Mouse (Mus musculus) heart, postnatal 25 days (tissue): ENCODE data around the gene Cdk14. TPM values are rescaled to one million over a fixed set of nuclear protein-coding genes. Genes with fewer than 3 reads are reported as not detected.
"Not testable (repeated sequence)": the region's sequence is repeated elsewhere in the genome, so short reads cannot be mapped to it uniquely, and the experiment has no call there.

Source experiments
- DNase-seq: peaks from one replicate; pipeline ENCODE4 v3.0.0; 2022; ENCODE audit warnings: low spot score
- intact Hi-C: fragments of 180-260 bp; cut with DNase I; formaldehyde crosslinking; loops from one replicate; pipeline ENCODE4 v1.15.1; 2025
- total RNA-seq, 2 experiments: library from RNA; stranded (reverse); gene quantifications; 2 replicates each; pipeline ENCODE4 v1.2.3; 2021

Gene Cdk14
- total RNA-seq, 2 experiments from 2014 or later = 9.8 to 10.2 TPM

DNA sequence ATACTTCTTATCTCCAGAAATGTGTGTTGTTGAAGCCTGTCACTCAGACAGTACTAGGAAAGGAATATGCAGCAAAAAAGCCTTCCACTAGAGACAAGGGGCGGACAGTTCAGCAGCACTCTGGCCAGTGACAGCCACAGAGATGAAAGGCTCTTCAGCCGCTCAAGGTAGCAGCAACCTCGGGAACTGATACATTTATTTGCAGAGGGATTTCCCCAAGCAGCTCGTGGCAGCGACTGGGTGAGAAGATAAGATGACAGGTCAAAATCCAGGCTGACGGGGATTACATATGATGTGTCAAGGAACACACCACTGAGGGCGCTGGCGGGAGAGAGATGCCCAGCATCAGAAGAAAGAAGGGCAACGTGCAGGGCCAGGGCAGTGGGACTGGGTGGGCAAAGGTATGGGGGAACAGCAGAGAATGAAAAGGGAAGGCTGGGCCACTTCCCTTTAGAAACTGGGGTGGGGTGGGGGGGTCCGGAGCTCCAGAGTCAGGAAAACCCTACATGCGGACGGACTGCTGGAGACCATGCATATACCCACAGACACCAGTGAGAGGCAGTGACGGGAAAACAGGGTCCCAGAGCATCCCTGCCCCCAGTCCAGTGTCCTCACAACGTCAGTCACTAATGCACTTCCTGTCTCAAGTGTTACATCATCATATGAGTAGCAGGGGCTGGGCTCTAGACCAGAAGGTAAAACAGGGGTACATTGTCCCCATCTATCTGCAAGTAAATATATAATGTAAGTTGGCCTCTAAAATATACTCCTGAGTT is 51.5 kb downstream of the Cdk14 start:
- DNase-seq = no peak
- intact Hi-C loops = no loop called here

DNA sequence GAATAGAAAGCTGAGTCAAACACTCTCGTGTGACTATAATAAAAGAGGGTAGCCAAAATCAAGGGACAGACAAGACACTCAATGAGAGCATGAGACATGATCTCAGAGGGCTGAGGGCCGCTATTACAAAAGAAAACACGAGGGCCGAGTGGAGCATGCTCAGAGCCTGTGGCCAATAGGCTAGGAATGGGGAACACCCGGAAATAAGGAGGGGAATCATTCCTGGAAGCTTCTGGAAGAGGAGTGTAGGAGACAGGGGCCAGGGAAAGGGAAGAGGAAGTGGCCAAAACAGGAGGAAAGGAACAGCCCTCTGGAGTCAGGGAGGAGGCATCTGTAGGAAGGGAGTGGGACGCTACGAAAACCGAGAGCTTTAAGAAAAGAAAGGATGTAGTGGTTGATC is 52.6 kb downstream of the Cdk14 start:
- intact Hi-C loops = no loop called here
- DNase-seq = no peak

- no peak for DNase-seq
- intact Hi-C loops = no loop called here
These were observed 54.6 kb downstream of the Cdk14 start for GRCm38 (mm10) chr5:5365285-5366076.

DNA sequence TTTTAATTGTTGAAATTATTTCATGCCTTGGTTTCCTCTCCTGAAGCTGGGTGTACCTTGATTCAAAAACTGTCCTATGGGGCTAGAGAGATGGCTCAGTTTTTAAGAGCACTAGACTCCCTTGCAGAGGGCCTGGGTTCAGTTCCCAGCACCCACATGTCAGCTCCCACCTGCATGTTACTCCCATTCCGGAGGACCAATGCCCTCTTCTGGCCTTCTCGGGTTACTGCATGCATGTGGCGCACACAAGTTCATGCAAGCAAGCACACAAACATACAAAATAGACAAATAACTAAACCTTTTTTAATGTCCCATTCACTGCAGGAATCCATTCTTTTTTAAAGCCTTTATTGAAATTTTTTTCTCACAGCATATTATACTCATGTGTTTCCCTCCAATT is 58.4 kb downstream of the Cdk14 start:
- DNase-seq = no peak
- intact Hi-C loops = no loop called here

DNA sequence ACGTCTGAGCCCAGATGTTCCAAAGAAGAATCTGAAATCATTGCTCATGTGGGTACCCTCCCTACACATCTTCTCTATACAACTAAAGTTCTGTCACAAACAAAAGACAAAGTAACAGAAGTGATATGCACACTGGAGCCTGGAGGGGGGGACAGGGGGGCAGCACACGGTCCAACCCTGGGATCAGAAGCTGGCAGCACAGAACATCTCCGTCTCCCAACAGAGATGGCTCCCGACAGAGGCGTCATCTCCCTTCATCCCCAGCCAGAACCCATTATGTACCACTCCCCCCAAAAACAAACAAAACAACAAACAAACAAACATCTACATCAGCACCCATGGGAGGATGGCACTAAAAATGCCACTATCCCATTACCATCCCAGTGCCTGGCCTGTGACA is 59.8 kb downstream of the Cdk14 start:
- no peak for DNase-seq
- intact Hi-C loops = no loop called here

- intact Hi-C loops = no loop called here
- no peak for DNase-seq
These were observed 60.2 kb downstream of the Cdk14 start for GRCm38 (mm10) chr5:5359915-5360314.

DNA sequence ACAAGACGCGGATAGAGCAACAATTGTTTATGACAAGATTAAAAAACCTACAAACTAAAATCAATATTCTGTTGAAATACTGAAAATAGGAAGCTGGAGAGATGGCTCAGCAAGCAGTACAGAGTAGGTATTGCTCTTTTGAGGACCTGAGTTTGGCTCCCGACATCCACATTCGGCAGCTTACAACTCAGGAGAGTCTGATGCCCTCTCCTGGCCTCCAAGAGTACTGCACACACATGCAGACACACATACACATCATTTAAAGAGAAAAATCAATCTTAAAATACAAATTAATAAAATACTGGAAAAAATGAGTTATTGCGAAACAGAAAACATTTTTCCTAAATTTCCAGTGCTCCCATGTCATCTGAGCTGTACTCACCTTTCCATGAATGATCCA is 60.7 kb downstream of the Cdk14 start:
- DNase-seq = no peak

GRCm38 (mm10) chr5:5358019-5358717 is 61.9 kb downstream of the Cdk14 start:
- intact Hi-C loops = no loop called here
- DNase-seq = no peak

More for the DNA sequence above, 60.7 kb downstream of the Cdk14 start:
- intact Hi-C loops = no loop called here

DNA sequence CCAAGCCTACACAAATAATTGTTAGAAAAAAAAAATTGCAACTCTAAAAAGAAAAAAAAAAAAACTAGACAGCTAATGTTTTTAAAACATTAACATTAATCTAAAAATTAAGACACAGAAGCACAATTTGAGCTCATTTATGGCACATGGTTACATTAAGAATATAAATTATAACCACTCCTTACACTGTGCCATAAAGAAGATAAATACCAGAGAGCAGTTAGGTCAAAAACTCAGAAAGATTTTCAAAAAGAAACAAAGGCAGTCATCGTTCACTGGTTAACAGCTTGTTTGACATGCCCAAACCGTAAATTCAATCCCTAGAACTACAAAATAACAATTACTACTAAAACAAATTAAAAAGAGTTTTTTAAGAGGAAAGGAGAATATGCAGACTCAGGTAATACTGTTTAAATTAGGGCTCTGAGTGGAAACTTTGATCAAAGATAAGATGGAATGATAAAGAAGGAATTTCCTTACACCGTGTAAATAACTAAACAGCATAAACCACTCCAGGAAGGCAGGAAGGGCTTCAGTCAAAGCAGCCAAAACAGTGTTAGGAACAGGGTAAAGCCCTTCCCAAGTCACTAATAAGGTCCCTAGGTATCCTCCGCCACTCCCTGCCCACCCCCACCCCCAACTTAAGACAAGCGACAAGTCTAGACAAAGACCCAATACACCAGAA is 65.3 kb downstream of the Cdk14 start:
- intact Hi-C loops = no loop called here

DNA sequence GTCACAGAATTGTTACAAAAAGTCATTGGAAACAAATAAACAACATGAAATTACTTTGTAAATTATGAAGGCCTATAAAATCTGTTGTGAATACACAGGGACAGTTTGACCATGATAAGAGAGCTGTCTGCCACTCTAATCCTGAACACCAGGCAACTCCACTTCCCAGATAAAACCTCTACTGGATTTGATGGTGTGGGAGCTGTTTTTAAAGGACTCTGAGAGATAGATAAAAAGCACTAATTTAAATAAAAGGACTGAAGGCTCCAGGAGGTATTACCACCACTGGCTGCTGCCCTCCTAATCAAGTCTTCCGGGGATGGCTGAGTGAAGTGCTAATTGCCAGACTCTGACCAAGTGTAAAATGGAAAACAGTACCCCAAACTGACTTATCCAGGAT is 66.2 kb downstream of the Cdk14 start:
- intact Hi-C loops = no loop called here
- no peak for DNase-seq

More for the DNA sequence above, 65.3 kb downstream of the Cdk14 start:
- DNase-seq = no peak

DNA sequence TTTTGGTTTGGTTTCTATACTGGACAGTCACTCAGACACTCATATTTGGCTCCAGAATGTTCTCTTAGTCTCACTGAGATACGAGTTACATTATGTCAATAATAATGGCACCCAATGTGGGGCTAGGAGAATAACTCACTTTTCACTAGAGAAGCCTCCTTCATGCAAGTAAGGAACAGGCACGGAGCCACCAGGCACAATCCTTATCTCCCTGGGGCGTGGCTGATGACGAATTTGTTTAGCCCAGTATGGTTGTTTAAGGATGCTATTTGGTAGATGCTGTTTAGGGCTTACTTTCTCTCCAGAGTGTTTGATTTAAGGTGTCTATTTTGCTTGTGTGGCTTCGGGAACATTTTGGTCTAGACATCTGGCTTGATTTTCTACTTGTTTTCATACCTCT is 75.5 kb downstream of the Cdk14 start:
- DNase-seq = no peak
- intact Hi-C loops = loop anchor here (5.0 kb wide), 1 partner anchor 33 kb away; no protein-coding TSS in a partner anchor

GRCm38 (mm10) chr5:5343741-5344140 is 76.4 kb downstream of the Cdk14 start:
- intact Hi-C loops = loop anchor here (5.0 kb wide), 1 partner anchor 34 kb away; no protein-coding TSS in a partner anchor
- DNase-seq = no peak

DNA sequence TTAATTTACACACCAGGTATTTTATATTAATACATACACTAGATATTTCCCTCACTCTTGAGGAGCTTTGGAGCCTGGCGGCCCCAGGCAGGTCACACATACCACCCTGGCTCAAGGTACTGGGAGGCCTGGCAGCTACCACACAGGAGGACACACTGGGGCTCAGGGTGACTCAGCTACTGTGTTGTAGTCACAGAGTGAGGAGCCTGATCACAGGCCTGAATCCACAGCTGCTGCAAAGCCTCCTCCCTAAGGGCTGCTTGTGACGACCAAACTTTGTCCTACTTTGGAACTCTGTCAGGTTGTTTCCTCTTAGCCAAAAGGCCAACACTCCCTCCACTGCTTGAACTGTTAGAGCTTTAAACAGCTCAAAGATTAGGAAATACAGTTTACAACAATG is 76.8 kb downstream of the Cdk14 start:
- intact Hi-C loops = loop anchor here (5.0 kb wide), 1 partner anchor 34 kb away; no protein-coding TSS in a partner anchor
- DNase-seq = peak; percentile 56

GRCm38 (mm10) chr5:5342410-5343137 is 77.5 kb downstream of the Cdk14 start:
- intact Hi-C loops = loop anchor here (5.0 kb wide), 1 partner anchor 35 kb away; no protein-coding TSS in a partner anchor
- DNase-seq = peak; percentile 58

DNA sequence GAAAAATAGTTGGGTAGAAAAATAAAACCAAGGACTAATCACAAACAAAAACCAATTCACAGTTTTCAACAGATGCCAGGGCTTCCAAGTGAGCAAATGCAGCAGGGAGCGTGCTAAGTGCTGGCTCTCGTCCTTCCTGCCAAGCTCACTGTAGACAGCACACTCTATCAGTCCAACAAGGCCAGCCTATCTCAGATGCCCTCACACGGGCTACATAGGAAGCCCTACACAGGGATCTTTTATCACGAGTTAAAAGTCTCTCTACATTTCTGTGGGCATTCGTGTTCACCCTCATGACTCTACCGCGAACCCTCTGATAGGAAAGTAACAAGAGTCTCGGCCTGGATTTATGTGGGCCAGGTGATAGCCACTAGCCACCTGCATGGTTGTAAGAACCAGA is 78.5 kb downstream of the Cdk14 start:
- DNase-seq = no peak
- intact Hi-C loops = loop anchor here (5.0 kb wide), 1 partner anchor 36 kb away; no protein-coding TSS in a partner anchor

- no peak for DNase-seq
- intact Hi-C loops = no loop called here
These were observed 86.2 kb downstream of the Cdk14 start for GRCm38 (mm10) chr5:5333916-5334315.

DNA sequence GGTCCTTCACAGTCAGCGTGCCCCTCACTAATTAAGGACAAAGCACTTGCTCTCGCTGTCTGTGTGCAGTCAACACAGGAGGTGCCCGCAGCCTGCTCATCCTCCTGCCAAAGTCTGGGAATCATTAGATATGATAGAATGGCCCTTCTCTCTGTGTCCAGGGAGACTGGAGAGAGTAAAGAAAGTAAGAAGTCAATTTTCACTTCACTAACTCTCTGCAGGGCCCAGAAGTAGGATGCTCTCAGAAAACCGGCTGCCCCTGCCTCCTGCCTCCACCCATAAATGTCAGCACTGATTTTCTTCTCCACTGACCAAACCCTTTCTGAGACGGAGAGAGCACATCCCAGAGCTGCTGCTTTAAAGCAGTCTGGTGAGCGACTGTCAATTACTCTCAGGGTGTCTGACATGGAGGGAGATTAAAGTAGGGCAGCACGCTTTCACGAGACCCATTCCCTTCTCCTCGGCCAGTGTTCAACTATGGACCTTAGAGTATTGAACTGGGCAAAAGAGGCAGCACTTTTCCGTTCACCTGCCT is 89.1 kb downstream of the Cdk14 start:
- no peak for DNase-seq
- intact Hi-C loops = no loop called here

GRCm38 (mm10) chr5:5329018-5329417 is 91.1 kb downstream of the Cdk14 start:
- intact Hi-C loops, DNase-seq: not testable (repeated sequence)

DNA sequence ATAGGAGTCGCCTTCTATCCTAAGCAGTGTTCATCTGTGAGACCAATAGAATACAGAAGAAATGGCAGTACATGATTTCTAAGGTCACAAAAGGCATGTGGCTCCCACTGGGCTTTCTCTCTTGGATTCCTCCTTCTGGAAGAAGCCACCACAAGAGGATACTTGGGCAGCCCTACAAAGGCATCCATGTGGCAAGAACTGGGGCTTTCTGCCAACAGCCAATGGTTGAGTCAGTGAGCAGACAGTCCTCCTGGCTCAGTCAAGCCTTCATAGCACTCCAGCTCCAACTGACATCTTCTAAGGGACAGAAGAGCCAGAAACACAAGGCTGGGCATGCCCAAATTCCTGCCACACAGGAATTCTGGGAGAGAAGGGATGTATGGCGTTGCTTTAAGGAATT is 93.4 kb downstream of the Cdk14 start:
- intact Hi-C loops = no loop called here
- DNase-seq = no peak
